Mouse (Mus musculus) cerebellum, adult 11-12 months (tissue): Measurements from ENCODE around the gene Psmb2.

Source experiments
- DNase-seq: peaks from one replicate; pipeline ENCODE4 v3.0.0; 2022

The Psmb2 gene

DNA sequence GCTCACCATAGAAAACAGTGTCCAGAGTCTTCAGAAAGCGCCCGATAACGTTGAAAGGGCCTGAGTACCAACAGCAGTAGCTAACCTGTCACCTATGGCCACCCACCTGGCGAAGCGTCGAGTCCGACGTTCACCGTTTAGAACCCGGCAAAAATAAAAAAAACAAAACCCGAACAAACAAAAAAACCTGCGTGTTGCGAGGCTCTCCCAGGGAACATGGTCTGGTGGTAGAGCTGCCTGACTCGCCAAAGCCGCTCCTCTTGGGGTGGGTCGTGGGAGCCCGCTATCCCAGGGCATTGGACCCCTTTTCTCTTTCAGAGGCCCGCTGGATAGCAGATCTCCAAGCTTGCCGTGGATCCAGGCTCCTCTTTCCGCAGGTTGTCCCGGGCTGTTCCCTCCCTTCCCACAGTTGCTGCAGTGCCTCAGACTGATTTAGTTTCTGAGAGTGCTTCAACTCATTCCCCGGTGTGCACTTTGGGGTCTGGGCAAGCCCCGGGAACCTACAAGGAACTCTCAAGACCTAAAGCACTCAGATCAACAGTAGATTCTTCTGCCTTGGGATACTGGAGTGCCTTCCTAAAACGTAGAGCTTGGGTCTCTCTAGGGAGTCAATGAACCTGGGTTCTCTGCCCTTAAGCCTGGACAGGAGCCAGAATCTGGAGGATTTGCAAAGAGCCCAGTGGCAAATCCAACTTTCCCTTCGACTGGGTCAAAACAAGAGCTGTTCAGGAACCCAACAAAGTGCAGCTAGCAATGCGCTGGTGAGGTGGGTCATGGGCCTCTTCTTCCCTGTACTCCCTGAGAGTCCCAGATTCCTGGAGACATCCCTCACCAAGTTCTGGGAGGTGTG lies 55.3 kb downstream of the Psmb2 start:
- DNase-seq: no peak

DNA sequence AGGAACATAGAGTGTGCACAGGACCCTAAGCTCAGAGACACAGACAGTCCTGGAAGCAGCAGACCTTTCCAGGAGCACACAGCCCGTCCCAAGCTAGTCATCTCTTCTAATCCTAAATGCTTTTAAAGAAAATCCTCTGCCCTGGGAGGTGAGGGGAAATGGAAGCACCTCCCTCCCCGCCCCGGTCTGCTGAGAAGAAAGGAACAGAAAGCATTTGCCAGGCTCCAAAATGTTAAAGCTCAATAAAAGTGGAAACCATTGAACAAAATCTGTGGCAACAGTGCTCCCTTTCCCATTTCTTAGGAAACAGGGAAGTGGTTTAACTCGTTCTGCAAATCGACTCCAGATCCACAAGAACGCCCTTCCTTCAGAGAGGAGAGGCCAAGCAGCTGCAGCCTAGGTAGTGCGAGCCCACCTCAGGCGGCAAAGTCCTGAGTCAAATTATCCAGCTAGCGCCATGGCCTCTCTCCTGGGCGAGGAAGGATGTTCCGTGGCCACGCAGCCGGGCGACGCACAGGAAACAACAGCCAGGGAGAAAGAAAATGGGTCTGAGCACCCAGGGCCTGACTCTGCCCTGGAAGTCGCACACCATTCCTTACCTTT lies 56.7 kb downstream of the Psmb2 start:
- DNase-seq: no peak

DNA sequence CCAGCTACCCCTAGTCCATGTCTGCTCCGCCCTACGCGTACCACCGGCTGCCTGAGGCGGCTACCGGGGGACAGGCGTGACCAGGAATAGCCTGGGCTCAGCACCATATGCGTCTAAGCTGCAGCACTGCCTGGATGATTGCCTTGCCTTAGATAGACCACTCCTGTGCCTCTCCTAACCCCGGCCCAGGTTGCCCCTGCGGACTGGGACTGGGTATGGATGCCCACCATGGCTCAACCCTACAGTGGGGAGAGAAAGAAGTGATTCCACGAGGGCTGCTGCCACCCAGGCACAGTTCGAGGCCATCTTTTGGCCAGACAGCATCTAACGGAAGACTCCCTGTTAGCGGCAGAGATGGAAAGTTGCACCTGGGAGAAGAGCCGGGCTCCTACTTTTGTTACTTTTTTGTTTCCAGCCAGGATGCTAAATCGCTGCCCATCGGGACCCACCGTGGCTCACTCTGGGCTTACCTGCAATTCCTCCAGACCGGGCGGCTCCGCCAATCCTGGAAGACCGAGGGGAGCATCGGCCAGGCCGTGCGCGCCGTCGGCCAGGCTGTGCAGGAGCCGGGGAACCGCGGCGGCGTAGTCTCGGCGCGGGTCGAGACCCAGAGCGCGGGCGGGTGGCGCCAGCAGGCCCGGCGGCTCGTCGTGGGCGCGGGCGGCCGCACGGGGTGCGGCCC lies 57.4 kb downstream of the Psmb2 start:
- no peak for DNase-seq

DNA sequence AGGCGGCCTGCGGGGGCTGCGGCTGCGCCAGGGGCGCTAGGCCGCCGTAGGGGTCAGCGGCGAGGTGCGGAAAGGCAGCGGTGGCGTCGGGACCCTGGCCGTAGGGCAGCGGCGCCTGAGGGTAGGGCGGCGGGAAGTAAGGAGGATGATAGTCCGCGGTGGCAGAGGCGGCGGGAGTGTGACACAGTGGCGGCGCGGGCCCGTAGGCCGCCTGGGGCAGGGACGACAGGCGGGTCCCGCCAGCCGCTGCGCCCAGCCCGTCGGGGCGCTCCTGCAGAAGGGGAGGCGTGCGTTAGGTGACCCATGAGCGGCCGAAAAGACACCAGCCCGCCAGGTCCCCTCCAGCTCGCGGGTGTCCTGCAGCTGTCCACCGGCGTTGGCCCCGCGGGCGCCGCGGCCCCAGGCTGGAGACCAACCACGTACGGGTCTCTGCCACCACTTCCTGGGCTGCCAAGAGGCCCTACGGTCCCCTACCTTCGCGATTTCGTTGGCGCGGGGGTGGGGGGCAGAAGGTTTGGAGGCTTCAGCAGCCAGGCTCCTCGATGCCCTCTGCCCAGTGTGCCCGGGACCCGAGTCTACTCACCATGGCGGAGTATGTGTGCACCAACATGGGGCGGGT lies 58.1 kb downstream of the Psmb2 start:
- no peak for DNase-seq

DNA sequence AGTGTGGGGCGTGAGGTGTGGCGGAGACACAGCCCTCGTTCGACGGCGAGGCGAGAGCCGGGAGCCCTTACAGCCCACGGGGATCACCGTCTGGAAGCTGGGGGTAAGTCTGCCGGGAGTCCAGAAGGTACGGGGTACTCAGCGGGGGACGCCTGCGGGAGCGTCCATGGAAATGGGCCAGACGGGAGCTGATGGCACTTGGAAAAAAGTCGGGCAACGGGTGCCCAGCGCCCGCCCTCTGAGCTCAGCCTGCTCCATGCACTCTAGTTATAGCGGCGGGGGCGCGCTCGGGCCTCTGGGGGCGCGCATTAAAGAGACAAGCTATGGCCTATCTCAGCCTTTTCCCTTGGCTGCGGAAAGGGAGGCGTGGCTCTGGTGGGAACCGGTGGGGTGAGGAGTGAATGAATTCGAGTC lies 58.6 kb downstream of the Psmb2 start, which contains the start of gene Tfap2e:
TSS of gene Tfap2e (minus strand) at position 240 of the 414 bp plus-strand sequence.
- no peak for DNase-seq

DNA sequence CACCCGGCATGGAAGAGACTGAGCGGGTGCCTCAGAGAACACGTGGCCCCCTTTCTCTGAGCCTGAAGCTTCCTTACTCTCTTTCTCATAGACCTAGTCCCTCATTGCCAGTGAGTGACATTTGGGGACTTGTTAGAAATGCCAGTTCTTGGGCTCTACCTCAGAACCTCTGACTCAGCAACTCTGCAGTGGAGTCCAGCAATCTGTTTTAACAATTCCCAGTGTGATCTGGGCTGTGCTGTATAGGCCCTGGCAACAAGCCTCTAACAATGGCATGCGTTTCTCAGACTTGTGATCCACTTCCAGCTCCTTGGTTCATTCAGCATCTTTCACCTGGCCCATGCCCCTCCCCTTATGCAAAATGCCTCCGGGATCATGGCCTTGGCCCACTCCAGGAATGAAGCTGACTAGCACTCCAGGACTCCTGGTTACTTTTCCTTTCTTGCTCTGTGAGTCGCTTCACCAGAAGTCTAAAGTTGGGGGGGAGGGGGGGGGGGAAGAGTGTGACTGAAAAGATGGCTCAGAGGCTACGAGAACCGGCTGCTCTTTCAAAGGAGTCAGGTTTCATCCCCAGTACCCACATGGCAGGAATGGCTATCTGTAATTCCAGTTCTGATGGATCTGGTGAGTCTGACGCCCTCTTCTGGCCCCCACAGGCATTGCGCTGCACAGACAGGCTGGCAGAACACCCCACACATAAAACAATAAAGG lies 62.7 kb downstream of the Psmb2 start:
- no peak for DNase-seq

DNA sequence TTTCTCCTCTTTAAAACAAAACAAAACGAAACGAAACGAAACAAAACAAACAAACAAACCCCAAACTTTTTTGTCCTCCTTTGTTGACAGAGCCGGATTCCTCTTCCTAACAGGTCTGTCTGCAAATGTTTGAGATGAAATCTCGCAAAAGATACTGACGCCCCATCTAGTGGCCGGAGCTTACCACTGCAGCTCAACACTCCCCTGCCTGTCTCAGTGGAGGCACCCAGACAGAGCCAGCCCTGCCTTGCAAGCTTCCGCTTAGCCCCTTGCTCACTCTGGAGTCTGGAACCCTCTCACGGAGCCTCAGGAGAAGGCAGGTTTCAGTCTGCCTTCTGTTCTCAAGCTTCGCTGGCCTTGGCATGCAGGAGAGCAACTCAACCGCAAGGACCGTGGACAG lies 64.0 kb downstream of the Psmb2 start:
- peak; percentile 68 for DNase-seq

DNA sequence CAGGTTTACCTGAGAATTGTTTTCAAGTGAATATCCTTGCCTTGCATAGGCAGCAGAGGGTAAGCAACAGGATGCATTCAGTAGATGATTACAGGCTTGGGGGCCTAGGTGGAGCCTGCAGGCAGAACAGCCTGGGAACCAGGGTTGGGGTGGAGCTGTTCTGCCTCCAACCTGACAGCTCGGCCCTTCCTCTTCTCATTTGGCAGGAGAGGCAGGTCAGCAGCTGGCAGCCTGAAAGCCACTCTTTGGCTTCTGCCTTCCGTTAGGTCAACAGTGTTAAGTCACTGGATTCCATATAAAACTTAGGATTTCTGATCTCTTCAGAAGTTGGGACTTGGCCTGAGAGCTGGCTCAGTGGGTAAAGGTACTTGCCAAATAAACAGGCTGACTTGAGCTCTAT lies 65.5 kb downstream of the Psmb2 start:
- DNase-seq: no peak

DNA sequence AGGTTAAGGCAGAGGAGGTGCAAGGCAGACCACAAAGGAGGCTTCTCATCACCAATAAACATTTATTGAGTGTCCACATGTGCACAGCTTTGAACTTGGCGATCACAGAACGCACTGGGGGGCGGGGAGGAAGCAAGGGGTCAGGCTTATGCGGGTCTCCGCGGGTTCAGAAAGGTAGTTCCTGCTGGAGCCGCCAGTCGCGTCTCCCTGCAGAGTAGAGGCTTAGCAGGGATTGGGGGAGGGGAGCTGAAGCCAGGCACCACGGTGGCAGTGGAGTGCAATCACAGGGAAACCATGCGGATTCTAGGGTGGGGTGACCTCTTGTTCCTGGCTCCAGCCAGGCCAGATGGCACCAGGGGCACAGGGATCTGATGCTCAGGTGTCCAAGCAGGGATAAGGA lies 66.3 kb downstream of the Psmb2 start:
- peak; percentile 56 for DNase-seq

DNA sequence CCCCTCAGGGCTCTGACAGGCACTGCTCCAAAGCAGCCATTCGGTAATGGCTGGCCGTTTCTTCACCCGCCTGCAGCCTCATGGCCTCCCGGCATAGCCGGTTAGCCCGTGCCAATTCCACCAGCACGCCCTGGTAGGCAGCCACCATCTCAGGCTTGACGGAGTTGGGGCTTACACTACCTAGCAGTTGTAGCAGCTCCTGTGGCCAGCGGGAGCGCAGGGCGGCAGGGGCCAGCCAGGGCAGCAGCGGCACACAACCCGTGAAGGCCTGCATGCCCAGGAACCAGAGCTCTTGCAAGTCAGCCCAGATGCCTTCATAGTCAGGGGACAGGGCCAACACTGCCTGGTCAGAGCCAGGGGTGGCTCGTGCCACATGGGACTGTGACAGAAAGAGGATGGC lies 67.4 kb downstream of the Psmb2 start:
- DNase-seq: peak; percentile 73

DNA sequence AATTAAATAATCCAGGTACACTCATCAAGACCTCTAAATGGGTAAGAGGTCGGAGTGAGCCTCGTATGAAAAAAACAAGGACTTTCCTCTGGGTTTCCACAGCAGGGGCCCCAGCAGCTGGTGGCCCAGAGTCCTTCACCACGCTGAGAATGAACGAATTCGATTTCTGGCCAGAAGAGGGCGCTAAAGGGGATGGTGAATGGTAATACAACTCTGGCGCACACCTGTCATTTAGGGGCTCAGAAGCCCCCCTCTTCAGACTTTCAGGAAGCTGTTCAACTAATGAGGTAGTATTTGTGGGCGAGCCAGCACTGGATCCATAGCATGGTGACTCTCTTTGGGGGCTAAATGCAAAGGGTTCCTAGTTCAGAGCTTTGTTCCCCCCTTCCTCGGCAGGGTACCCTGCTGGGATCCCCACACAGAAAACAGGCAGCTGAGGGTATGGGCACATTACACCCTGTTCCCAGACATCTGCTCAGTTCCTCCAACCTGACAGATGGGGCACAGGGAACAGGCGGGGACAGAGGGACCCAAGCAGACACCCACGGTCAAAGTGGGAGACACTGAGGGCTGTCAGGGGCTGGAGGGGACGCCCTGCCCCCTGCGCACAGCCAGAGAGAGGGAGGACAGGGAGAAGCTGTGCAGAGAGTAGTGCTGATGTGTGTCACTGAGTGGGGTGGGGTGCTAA lies 68.2 kb downstream of the Psmb2 start:
- DNase-seq: peak; percentile 65

DNA sequence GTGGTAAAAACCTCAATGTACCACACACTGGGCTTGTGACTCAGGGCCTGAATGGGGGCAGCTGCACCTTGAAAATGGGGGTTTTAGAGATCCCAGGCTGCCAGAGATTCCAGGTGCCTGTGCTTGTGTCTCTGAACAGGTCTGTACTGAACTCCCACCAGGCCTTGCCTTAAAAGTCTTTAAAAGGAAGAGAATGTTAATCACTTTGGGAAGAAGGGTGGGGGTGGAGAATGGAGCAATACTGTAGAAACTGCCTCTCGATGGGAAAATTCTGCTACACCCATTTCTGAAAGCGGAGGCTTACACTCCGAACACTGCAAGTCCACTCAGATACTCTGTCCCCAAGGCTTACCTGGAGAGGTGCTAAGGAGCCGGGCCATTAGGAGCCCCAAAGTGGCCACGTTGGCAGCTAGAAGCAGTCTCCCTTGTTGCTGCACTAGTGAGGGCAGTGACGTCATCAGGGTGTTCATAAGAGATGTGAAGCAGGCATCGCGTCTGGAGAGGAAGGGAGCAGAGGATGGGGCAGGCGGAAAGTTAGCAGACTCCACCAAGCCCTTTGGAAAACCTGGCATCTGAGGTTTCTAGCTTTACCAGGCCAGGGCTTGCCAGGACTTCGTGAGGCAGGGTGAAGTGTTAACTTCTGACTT lies 68.9 kb downstream of the Psmb2 start:
- no peak for DNase-seq

DNA sequence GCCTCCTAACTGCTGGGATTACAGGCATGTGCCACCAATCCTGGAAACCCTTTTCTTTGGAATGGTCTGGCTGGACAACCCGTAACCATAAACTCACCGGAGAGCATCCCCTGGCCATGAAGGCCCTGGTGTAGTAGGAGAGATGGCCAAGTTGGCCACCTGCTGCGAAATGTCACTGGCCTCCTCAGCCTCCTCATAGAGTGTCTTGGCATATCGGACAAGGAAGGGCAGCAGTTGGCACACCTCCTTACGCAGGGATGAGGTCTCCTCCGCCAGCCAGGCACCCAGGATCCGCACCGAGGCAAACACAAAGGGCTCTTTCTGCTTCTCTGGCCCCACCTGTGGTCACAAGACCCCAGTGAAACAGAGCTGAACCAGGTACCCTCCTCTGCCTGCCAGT lies 71.0 kb downstream of the Psmb2 start:
- peak; percentile 69 for DNase-seq

DNA sequence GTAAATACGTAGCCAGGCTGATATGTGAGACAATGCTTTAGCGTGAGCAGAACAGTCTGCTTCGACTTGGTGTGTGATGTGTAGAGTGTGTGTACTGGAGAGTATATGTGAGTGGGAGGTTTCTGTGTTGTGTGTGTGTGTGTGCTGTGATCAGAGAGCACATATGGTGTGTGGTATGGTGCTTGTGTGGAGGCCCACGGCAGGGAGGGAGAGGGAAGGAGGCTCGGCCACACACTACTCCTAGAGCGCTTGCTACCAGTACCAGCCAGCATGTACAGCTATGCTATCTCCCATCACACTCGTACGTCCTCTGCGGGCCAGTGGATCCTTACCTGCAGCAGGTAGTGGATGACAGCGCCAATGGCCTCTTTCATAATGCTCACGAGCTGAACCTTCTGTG lies 72.1 kb downstream of the Psmb2 start:
- DNase-seq: no peak

DNA sequence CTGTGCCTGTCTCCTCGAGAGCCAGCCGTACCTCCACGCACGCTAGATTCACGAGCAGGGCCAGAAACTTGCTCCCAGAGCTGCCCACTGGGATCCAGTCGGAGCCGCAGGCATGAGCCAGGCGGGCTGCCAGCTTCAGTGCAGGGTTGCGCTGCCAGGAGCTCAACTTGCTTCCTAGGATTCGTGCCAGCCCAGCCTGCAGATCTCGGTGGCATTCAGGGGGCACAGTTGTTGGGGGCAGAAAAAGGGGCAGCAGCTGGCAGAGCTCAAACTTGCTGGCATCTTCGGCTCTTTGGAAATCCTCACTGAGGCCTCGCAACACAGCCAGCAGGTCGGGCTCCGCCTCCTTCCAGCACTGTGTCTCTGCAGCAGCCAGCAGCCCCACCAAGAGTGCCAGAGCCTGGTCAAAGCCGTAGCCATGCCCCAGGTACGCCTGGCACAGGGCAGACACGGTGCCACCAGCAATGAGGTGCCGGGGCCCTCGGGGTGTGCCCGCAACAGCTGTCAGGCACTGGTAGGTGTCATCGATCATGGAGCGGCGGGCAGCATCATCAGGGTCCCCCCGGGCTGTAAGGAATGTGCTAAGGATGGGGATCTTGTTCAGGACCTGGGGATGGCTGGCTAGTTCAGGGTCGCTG lies 72.7 kb downstream of the Psmb2 start:
- DNase-seq: peak; percentile 85

DNA sequence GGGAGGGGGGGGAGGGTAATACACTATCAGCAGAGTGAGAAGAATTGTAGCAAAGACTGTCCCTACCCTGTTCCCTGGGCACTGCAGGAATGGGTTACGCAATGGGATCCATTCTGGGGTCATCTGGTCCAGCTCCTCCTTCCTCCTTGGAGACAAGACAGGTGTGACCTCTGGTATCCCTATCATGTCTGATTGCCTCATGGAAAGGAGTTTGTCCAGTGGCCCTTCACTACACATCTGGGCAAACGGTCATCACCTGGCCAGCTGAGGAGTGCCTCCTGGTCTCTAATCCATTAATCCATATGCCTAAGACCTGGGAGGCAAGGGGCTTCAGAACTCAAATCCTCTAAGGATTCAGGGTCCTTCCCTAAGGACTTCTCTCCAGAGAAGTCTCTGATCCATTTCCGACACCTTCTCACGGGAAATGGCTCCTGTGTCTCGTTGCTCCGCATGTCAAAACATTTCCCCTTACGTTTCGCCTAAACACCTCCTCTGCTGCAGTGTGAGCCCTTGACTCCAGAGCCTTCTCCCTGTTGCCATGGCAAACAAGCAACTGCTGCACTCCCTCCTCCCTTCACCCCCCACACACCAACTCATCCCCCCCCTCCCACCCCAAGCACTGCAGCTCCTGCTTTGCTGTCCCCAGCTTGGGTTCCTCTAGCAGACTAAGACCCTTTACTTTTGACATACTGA lies 73.6 kb downstream of the Psmb2 start:
- DNase-seq: peak; percentile 57

DNA sequence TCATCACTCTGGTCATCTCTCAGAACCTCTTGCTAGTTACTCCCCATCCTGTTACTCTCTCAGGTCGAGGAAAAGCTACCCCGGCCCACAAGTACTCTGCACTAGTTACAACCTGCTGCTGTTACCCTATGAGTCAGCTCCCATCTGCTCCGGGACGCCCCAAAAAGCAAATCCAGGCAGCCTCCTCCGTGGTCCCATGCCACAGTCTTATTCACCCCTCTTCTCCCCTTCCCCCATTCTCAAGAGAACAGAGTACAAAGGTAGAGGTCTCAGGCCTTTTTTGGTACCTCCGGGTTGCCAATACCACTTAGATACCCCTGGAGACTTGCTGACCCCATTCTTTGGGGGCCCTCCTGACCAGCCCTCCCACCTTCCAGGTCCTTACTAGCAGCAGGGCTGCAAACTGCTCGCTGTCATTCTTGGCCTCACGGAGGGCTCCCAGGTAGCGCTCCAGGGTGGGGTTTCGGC lies 74.2 kb downstream of the Psmb2 start:
- no peak for DNase-seq

DNA sequence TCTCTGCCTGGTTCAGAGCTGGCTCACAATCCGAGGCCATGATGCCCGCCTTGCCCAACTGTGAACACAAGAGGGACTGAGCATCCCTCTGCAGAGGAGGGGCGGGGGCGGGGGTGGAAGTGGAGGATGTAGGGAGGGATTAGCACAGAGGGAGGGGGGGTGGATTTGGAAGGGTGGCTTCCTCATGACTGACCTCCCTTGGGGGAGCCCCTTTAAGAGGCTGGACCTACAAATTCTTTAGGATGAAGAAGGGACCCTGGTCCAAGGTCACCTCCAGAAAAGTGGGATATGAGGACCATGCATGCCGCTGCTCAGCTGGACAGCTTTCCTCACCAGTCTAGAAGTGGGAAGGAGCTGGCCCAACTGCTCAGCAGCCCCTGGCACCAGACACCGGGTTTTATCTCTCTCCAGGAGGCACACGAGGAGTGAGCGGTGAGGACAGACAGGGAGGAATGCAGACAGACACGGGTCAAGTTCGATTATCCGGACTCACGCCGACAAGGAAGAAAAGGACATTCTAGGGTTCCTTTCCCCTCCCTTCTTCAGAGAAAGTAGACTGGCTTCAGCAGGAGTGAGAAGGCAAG lies 74.7 kb downstream of the Psmb2 start:
- peak; percentile 82 for DNase-seq

DNA sequence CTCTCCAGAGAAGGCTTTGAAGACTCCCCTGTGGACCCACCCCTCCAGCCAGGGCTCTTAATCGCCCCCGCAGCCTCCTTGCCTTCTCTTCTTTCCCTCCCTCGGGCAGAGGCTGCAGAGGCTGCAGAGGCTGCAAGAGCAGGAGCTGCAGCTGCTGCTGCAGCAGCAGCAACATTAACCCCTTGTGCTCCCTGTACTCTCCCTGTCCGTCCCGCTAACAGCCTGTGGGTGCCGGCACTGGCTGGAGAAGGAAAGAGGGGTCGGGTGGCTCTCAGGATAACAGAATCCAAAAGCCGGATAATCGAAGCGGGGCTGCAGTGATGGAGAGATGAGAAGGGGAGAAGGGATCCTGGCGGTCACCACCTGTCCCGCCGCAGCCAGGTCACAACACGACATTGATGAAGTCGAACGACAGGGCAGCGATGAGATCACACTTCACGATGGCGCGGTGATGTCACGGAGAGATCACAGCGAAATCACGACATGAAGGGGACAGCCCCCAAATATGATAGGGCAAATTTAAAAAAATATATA lies 75.2 kb downstream of the Psmb2 start:
- peak; percentile 78 for DNase-seq
